Mouse (Mus musculus) granulocyte monocyte progenitor cell, adult 5-6 weeks (primary cell): Measurements from ENCODE around the gene Ddx47. TPM values are rescaled to one million over a fixed set of nuclear protein-coding genes. Genes with fewer than 3 reads are reported as not detected.

Experiments
- ATAC-seq: replicated peaks from 2 replicates; pipeline ENCODE4 v1.8.0; 2016; ENCODE audit warnings: mild to moderate bottlenecking, moderate TSS enrichment, inconsistent platforms; ENCODE audit not compliant: poor library complexity, severe bottlenecking
- total RNA-seq, 2 experiments: library from RNA; stranded (forward) in 1 of 2; stranded (reverse) in 1 of 2; fragments of 200-712, 200-1000 nt in 1 of 2; fragments of >200 nt in 1 of 2; fragmentation: Nextera tagmentation in 1 of 2; gene quantifications; 2 replicates each; pipeline ENCODE4 v1.2.3; 2014 to 2017

Gene Ddx47
- total RNA-seq, 2 experiments from 2014 or later = 72.0 to 87.6 TPM

GRCm38 (mm10) chr6:135001991-135002390 lies 9.4 kb upstream of the Ddx47 start:
- ATAC-seq = peak; percentile 33

GRCm38 (mm10) chr6:135006372-135006771 lies 5.0 kb upstream of the Ddx47 start:
- no peak for ATAC-seq

GRCm38 (mm10) chr6:135011734-135012116 lies 313 bp downstream of the Ddx47 start:
- no peak for ATAC-seq

- ATAC-seq = no peak
Measured at GRCm38 (mm10) chr6:135017211-135017610, 5.8 kb downstream of the Ddx47 start.

- no peak for ATAC-seq
Measured at GRCm38 (mm10) chr6:135019564-135019963, 8.2 kb downstream of the Ddx47 start.

- no peak for ATAC-seq
Measured at GRCm38 (mm10) chr6:135021633-135022032, 10.2 kb downstream of the Ddx47 start.

GRCm38 (mm10) chr6:135023379-135023778 lies 12.0 kb downstream of the Ddx47 start:
- no peak for ATAC-seq

GRCm38 (mm10) chr6:135024781-135025420 lies 13.5 kb downstream of the Ddx47 start:
- ATAC-seq = no peak

GRCm38 (mm10) chr6:135026232-135026631 lies 14.8 kb downstream of the Ddx47 start:
- ATAC-seq = peak; percentile 87

- ATAC-seq = no peak
Measured at GRCm38 (mm10) chr6:135026755-135027154, 15.3 kb downstream of the Ddx47 start.

- peak; percentile 64 for ATAC-seq
Measured at GRCm38 (mm10) chr6:135029246-135029645, 17.8 kb downstream of the Ddx47 start.

- no peak for ATAC-seq
Measured at GRCm38 (mm10) chr6:135038674-135039073, 27.3 kb downstream of the Ddx47 start.

GRCm38 (mm10) chr6:135040275-135040871 lies 29.0 kb downstream of the Ddx47 start:
- ATAC-seq = no peak

GRCm38 (mm10) chr6:135041930-135042329 lies 30.5 kb downstream of the Ddx47 start:
- no peak for ATAC-seq

- ATAC-seq = no peak
Measured at GRCm38 (mm10) chr6:135047276-135047675, 35.9 kb downstream of the Ddx47 start.

GRCm38 (mm10) chr6:135048509-135048908 lies 37.1 kb downstream of the Ddx47 start:
- no peak for ATAC-seq

GRCm38 (mm10) chr6:135048956-135049355 lies 37.5 kb downstream of the Ddx47 start:
- ATAC-seq = no peak

- ATAC-seq = no peak
Measured at GRCm38 (mm10) chr6:135053789-135054188, 42.4 kb downstream of the Ddx47 start.

GRCm38 (mm10) chr6:135055882-135056281 lies 44.5 kb downstream of the Ddx47 start:
- no peak for ATAC-seq

- no peak for ATAC-seq
Measured at GRCm38 (mm10) chr6:135060728-135061127, 49.3 kb downstream of the Ddx47 start.

- ATAC-seq = no peak
Measured at GRCm38 (mm10) chr6:135064621-135065020, 53.2 kb downstream of the Ddx47 start.
